Mouse (Mus musculus) lung, adult 2 months (tissue): ENCODE measurements around the gene Ankrd2.

ENCODE experiments used
- CTCF ChIP-seq: fragments of 200-500 bp; IDR thresholded peaks from 2 replicates; pipeline ENCODE4 v1.5.1; 2011; ENCODE audit warnings: mild to moderate bottlenecking, low read length, control low read depth; ENCODE audit not compliant: insufficient read depth
- POLR2A ChIP-seq: fragments of 200-500 bp; IDR thresholded peaks from 2 replicates; pipeline ENCODE4 v1.6.1; 2011; ENCODE audit warnings: low read depth, mild to moderate bottlenecking, control low read depth, low read length, borderline replicate concordance; ENCODE audit errors: extremely low read depth

GRCm38 (mm10) chr19:42050251-42050650 lies 14.5 kb downstream of the Ankrd2 start:
- TF ChIP-seq CTCF = no peak
- TF ChIP-seq POLR2A = no peak
